Mouse (Mus musculus) CD4-positive naive resting alpha-beta T cell, adult 76 days (primary cell): ENCODE data around the gene Myo19. TPM values are rescaled to one million over a fixed set of nuclear protein-coding genes. Genes with fewer than 3 reads are reported as not detected.

ENCODE experiments used
- total RNA-seq: library from RNA; stranded (reverse); gene quantifications from one replicate; pipeline ENCODE4 v1.2.4, GENCODE M21; 2023

Myo19 gene
- total RNA-seq = 9.4 TPM

GRCm38 (mm10) chr11:84879772-84880464 is at the start of gene Myo19, which contains the start of gene Pigw:
Gene Myo19, plus strand, starts transcription at chr11:84880148.
Gene Pigw, minus strand, starts transcription at chr11:84880285.

DNA sequence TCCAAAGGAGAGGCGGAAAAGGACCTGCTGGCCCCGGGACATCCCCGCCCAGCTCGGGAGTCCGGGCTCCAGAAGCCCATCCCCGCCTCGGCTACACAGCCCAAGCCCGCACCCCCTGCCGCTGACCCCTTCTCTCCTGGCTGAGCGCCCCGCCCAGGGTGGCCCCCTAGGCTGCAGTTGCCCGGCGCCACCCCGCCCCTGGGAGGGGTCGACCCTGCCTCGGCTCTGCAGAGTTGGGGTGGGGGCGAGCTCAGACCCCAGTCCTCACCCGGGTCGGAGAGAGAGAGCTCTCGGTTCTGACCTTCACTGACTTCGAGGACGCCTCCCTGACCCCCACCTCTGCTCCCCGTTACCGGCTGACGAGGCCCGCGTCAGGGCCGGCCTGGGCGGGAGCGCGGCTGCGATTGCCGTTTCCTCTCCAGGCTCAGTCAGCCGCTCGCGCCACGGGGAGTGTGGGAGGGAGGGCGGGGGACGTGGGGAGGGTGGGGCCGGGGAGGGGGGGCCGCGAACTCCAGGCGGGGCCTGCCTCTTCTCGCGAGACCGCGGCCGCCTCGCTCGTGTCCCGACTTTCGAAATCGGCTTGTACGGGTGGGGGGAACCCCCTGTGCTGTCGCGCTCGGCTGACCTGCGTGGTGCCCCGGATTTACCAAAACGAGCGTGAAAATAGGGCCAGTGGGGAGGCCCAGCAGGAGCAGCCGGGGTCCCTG is 9.5 kb upstream of the Myo19 start, which contains the start of gene Ggnbp2:
Gene Ggnbp2, minus strand, starts transcription at position 481 of the 707 bp plus-strand sequence.

GRCm38 (mm10) chr11:84916053-84916702 is 36.2 kb downstream of the Myo19 start, which contains the start of gene Znhit3:
Gene Znhit3, minus strand, starts transcription at chr11:84916366.

GRCm38 (mm10) chr11:84957591-84958270 is 77.8 kb downstream of the Myo19 start, which contains the start of gene Car4:
Gene Car4, plus strand, starts transcription at chr11:84957786.

Other genes starting within 250 kb of the Myo19 start
- 14.6 TPM for gene Mrm1, start 60.6 kb upstream of the Myo19 start, total RNA-seq
- 12.3 TPM for gene Dhrs11, start 51.2 kb upstream of the Myo19 start, total RNA-seq
- gene Ggnbp2, start 9.3 kb upstream of the Myo19 start, total RNA-seq = 151 TPM
- 6.0 TPM for gene Pigw, start 137 bp downstream of the Myo19 start, total RNA-seq
- 39.8 TPM for gene Znhit3, start 36.2 kb downstream of the Myo19 start, total RNA-seq
- not detected for gene Car4, start 77.6 kb downstream of the Myo19 start, total RNA-seq